Mouse (Mus musculus) T-helper 17 cell (primary cell): ENCODE measurements around the gene Dzank1.

Experiments
- in situ Hi-C, 2 experiments: fragments of 300-600 bp; cut with MboI, MseI; formaldehyde crosslinking; loops; 1 replicate in 1 of 2; 2 replicates in 1 of 2; pipeline ENCODE4 v1.15.1; 2025; ENCODE audit warnings: high pct_unique_total_duplicates in 2 of 2

Gene Dzank1

DNA sequence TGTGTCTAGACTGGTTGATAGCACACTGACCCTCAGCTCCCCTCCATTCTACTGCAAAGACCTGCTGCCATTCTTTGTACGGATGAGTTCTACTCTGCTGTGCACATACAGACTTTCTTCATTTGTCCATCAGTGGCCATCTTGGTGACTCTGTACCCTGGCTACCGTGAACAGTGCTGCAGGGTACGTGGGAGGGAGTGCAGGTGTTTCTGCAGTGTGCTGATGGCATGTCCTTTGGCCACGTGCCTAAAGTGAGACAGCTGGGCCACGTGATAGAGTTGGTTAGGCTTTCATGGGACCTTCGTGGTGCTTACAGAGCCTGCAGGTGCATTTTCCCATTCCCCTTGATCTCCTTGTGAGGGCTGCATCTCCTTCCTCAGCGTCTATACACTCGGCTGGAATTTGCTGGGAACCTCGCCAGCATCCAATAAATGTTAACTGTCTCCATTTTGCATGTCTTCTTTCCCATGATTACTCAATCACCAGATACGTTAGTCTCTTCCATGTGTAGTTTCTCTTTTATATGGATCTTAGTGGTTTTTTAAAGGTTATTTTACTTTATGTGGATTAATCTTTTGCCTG is 105.0 kb downstream of the Dzank1 start:
- in situ Hi-C loops, result no loop called here
